ENCODE assay signal across 8 mouse cellular contexts in the genomic region with DNA sequence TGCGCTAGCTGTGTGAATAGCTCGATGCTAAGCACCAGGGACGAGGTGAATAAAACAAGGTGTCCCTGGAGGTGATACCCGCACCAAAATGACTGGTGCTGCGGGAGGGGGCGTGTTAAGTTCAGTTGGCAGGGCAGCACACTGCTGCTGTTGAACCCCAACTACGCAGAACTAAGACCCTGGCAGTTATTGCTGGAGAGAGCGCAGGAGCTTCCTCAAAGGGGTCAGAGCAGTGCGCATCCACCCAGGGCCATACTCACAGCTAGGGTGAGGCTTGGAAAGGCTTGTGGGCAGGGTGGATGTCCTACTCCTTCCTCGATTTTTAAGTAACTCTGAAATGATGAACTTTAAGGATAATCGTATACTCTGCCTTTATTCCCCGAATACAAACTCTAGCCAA. TPM values are rescaled to one million over a fixed set of nuclear protein-coding genes. Genes with fewer than 3 reads are reported as not detected.
DNase-seq lines count a peak whose midpoint lies in the region; ATAC-seq and TF ChIP-seq lines count a peak whose summit lies in the region.

No protein-coding gene starts in this region.

- TF ChIP-seq EP300 in lung, postnatal 0 days (IDR thresholded peaks at IDR 0.05): no peak

- H3K9ac ChIP-seq in lung, postnatal 0 days (replicated peaks; ENCODE audit: low read depth): peak overlapping the region; percentile 47
- peak overlapping the region; percentile 76 for H3K9ac ChIP-seq in embryonic facial prominence, embryonic 14.5 days (ENCODE audit: low read depth, low read length)
- peak overlapping the region; percentile 56 for H3K9ac ChIP-seq in limb, embryonic 11.5 days (ENCODE audit: low read length)

- TF ChIP-seq CTCF in lung, postnatal 0 days (IDR thresholded peaks at IDR 0.05): no peak
- TF ChIP-seq CTCF in olfactory bulb, adult 2 months (IDR thresholded peaks at IDR 0.05; ENCODE audit: insufficient read depth, low read depth, low read length): no peak

- no peak overlapping the region for H3K27ac ChIP-seq in lung, postnatal 0 days (ENCODE audit: low read length)
- no peak overlapping the region for H3K27ac ChIP-seq in embryonic facial prominence, embryonic 14.5 days (replicated peaks; ENCODE audit: low read depth, low read length)
- H3K27ac ChIP-seq in limb, embryonic 11.5 days (replicated peaks; ENCODE audit: low read depth, low read length): no peak overlapping the region
- H3K27ac ChIP-seq in olfactory bulb, adult 2 months (ENCODE audit: insufficient read depth, low read depth, low read length): no peak overlapping the region

- peak overlapping the region; percentile 61 for H3K4me3 ChIP-seq in lung, postnatal 0 days (ENCODE audit: low read depth, low read length)
- peak overlapping the region; percentile 76 for H3K4me3 ChIP-seq in embryonic facial prominence, embryonic 14.5 days (ENCODE audit: low read depth, low read length)
- H3K4me3 ChIP-seq in limb, embryonic 11.5 days (ENCODE audit: low read depth, low read length): peak overlapping the region; percentile 52
- peak overlapping the region; percentile 72 for H3K4me3 ChIP-seq in olfactory bulb, adult 2 months (ENCODE audit: insufficient read depth, low read depth, low read length)

- no peaks in the 10 kb centered on the region for H3K9me3 ChIP-seq in lung, postnatal 0 days (ENCODE audit: low read length)
- no peaks in the 10 kb centered on the region for H3K9me3 ChIP-seq in embryonic facial prominence, embryonic 14.5 days (ENCODE audit: control insufficient read depth, low read length)
- no peaks in the 10 kb centered on the region for H3K9me3 ChIP-seq in limb, embryonic 11.5 days (ENCODE audit: control insufficient read depth, low read length)

- no peaks in the 10 kb centered on the region for H3K36me3 ChIP-seq in lung, postnatal 0 days (ENCODE audit: insufficient read depth, low read length)
- peaks cover 10% of the 10 kb centered on the region; the same call in 1 of the 2 replicates for H3K36me3 ChIP-seq in embryonic facial prominence, embryonic 14.5 days (ENCODE audit: control insufficient read depth, insufficient read depth, low read length)
- H3K36me3 ChIP-seq in limb, embryonic 11.5 days (ENCODE audit: control insufficient read depth, insufficient read depth, low read length): no peaks in the 10 kb centered on the region

- peak overlapping the region; percentile 91 for H3K4me2 ChIP-seq in lung, postnatal 0 days (replicated peaks; ENCODE audit: low read depth, low read length)
- peak overlapping the region; percentile 95 for H3K4me2 ChIP-seq in embryonic facial prominence, embryonic 14.5 days (ENCODE audit: low read depth, low read length)
- H3K4me2 ChIP-seq in limb, embryonic 11.5 days (ENCODE audit: low read depth, severe bottlenecking): peak overlapping the region; percentile 85

- ATAC-seq in lung, postnatal 0 days: peak; percentile 13; the same call in 1 of the 2 replicates
- ATAC-seq in embryonic facial prominence, embryonic 14.5 days (ENCODE audit: low read depth): peak; percentile 20; the same call in 1 of the 2 replicates
- ATAC-seq in limb, embryonic 11.5 days (ENCODE audit: insufficient number of reproducible peaks, low FRiP score, low TSS enrichment, low read depth): no peak
- no peak; the same call in 1 of the 2 replicates for ATAC-seq in megakaryocyte-erythroid progenitor cell, adult 5-6 weeks (replicated peaks; ENCODE audit: low FRiP score, low TSS enrichment, poor library complexity, severe bottlenecking)

- TF ChIP-seq POLR2A in olfactory bulb, adult 2 months (IDR thresholded peaks at IDR 0.05; ENCODE audit: insufficient read depth, low read depth, low read length): no peak

- 0 out of 2 replicates have a peak, but pooled peaks cover 2% of the 10 kb centered on the region for H3K4me1 ChIP-seq in lung, postnatal 0 days (ENCODE audit: insufficient read depth, low read depth, low read length)
- peaks cover 5% of the 10 kb centered on the region for H3K4me1 ChIP-seq in embryonic facial prominence, embryonic 14.5 days (ENCODE audit: control insufficient read depth, insufficient read depth, low read length)
- no peaks in the 10 kb centered on the region for H3K4me1 ChIP-seq in limb, embryonic 11.5 days (ENCODE audit: control insufficient read depth, insufficient read depth, low read length)
- peaks cover 12% of the 10 kb centered on the region for H3K4me1 ChIP-seq in olfactory bulb, adult 2 months (ENCODE audit: control insufficient read depth, insufficient read depth, low read length)

- no peak for DNase-seq in lung, postnatal 0 days (ENCODE audit: low spot score)
- DNase-seq in lung, postnatal 36 days: no peak
- no peak for DNase-seq in embryonic facial prominence, embryonic 14.5 days (ENCODE audit: low spot score)
- no peak for DNase-seq in limb, embryonic 11.5 days (ENCODE audit: low spot score)
- DNase-seq in thymus, postnatal 36 days: no peak
- DNase-seq in kidney, adult 9 months: no peak

- WGBS in lung, postnatal 0 days: 17% methylated on average over 12 of the region's 12 CpGs
- 16% methylated on average over 12 of the region's 12 CpGs for WGBS in embryonic facial prominence, embryonic 14.5 days
- WGBS in limb, embryonic 11.5 days: 25% methylated on average over 12 of the region's 12 CpGs
- 12% methylated on average over 12 of the region's 12 CpGs for WGBS in olfactory bulb, adult 2 months

- peaks cover 4% of the 10 kb centered on the region; the same call in 1 of the 2 replicates for H3K27me3 ChIP-seq in lung, postnatal 0 days (replicated peaks; ENCODE audit: insufficient read depth, low read length)
- H3K27me3 ChIP-seq in embryonic facial prominence, embryonic 14.5 days (replicated peaks; ENCODE audit: control insufficient read depth, insufficient read depth, low read length): peaks cover 21% of the 10 kb centered on the region
- peaks cover 7% of the 10 kb centered on the region for H3K27me3 ChIP-seq in limb, embryonic 11.5 days (ENCODE audit: control insufficient read depth, insufficient read depth, low read length)

RNA-seq across cellular contexts. Expression of a gene that starts 0.5 kb away (rescaled TPM):
- polyA plus RNA-seq in lung, postnatal 0 days (2015; fragmentation: Nextera tagmentation; extraction: Ambion mirVana): 8.6 and 8.7 TPM in 2 replicates
- polyA plus RNA-seq in embryonic facial prominence, embryonic 14.5 days (2014; fragmentation: Nextera tagmentation; extraction: Ambion mirVana): 10.4 and 12.4 TPM in 2 replicates
- polyA plus RNA-seq in limb, embryonic 11.5 days (2014; fragmentation: Nextera tagmentation; extraction: Ambion mirVana): 11.8 and 13.0 TPM in 2 replicates
- not detected in 2 replicates for polyA plus RNA-seq in olfactory bulb, adult 2 months (2012; ENCODE audit: insufficient read depth, insufficient read length, low replicate concordance, missing spikeins)
- total RNA-seq in megakaryocyte-erythroid progenitor cell, adult 5-6 weeks (2014; fragmentation: Nextera tagmentation): 3.0 and 3.8 TPM in 2 replicates
- total RNA-seq in megakaryocyte-erythroid progenitor cell, adult 5-6 weeks (2017): 2.3 and 2.9 TPM in 2 replicates

RNA-seq across cellular contexts. Expression of a gene that starts 12.0 kb away (rescaled TPM):
- polyA plus RNA-seq in lung, postnatal 0 days (2015; fragmentation: Nextera tagmentation; extraction: Ambion mirVana): not detected in 2 replicates
- polyA plus RNA-seq in embryonic facial prominence, embryonic 14.5 days (2014; fragmentation: Nextera tagmentation; extraction: Ambion mirVana): 0.24 and 0.54 TPM in 2 replicates
- polyA plus RNA-seq in limb, embryonic 11.5 days (2014; fragmentation: Nextera tagmentation; extraction: Ambion mirVana): 0.13 and 0.23 TPM in 2 replicates
- polyA plus RNA-seq in olfactory bulb, adult 2 months (2012; ENCODE audit: insufficient read depth, insufficient read length, low replicate concordance, missing spikeins): not detected in 2 replicates
- not detected in 2 replicates for total RNA-seq in megakaryocyte-erythroid progenitor cell, adult 5-6 weeks (2014; fragmentation: Nextera tagmentation)
- not detected in 2 replicates for total RNA-seq in megakaryocyte-erythroid progenitor cell, adult 5-6 weeks (2017)

Comparison
In these comparisons a context has a peak if more than half of its experiments do, and no peak if none do; other contexts are left out.
1. ATAC-seq: peak in lung, postnatal 0 days (single experiment) and embryonic facial prominence, embryonic 14.5 days (single experiment); none in limb, embryonic 11.5 days (single experiment) and megakaryocyte-erythroid progenitor cell, adult 5-6 weeks (single experiment).
2. Peak in every context shown above with its lines, with median percentiles within 50 percentile points of each other: H3K4me2 ChIP-seq, H3K4me3 ChIP-seq and H3K9ac ChIP-seq.